Mouse (Mus musculus) liver, adult 2 months (tissue): ENCODE measurements around the gene Sh3pxd2a.

Experiments used
- CTCF ChIP-seq: fragments of 200-500 bp; IDR thresholded peaks from 2 replicates; pipeline ENCODE4 v1.5.1; 2011; ENCODE audit warnings: low read depth, low read length, control low read depth
- POLR2A ChIP-seq: fragments of 200-500 bp; IDR thresholded peaks from 2 replicates; pipeline ENCODE4 v1.6.1; 2011; ENCODE audit warnings: low read length, control low read depth; ENCODE audit not compliant: insufficient read depth; ENCODE audit errors: extremely low read depth

DNA sequence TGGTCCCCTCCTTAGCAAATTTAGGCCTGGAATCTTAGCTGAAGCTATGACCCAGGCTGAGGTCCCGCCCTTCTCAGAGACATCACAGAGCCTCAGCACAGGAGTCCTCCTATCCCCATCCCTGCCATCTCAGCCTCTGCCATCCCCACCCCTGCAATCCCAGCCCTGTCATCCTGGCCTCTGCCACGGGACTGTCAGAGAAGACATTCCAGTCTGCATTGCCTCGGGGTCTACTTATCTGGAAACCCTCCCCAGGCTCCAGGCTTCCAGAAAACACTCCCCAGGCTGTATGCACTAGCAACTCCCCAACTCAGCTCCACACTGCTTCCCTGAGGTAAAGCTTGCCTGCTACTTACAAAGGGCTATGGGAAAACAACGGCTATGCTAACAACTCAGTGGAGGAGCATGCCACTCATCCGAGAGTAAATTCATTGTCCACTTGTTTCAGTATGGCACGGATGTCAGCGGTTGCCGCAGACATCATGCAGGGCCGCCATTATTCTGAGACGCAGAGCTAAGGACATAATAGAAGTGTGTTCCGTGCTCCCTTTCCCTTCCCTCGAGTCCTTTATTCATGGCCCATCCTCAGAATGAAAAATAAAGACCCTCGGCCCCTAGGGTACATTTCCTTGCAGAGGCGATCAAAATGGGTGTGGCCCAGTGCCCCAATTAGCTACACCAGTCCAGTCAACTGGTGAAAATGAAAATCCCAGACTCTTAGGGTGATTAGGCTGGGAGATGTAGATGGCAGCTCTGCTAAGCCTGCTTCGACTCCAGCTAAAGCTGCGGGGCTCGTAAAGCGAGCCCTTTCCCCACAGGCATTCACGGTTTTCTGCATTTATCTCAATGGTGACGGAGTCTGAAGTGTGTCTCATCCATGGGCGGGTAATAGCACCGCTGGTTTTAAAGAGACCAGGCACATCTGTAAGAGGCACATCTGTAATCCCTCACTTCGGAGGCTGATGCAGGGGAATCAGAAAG is 29.1 kb upstream of the Sh3pxd2a start:
- TF ChIP-seq CTCF (no peak), POLR2A (no peak)
